Mouse (Mus musculus) gastrocnemius, adult 2 months (tissue): ENCODE results near the gene Zbtb14. TPM values are rescaled to one million over a fixed set of nuclear protein-coding genes. Genes with fewer than 3 reads are reported as not detected.

Experiments
- DNase-seq: peaks from one replicate; pipeline ENCODE4 v3.0.0; 2022
- H3K27ac ChIP-seq: fragments of 200-600 bp; 2 replicates; pipeline ENCODE4 v1.8.1; 2022; ENCODE audit warnings: mild to moderate bottlenecking
- H3K4me3 ChIP-seq: fragments of 200-600 bp; 2 replicates; pipeline ENCODE4 v1.8.1; 2022; ENCODE audit warnings: mild to moderate bottlenecking, moderate library complexity
- CTCF ChIP-seq: fragments of 200-600 bp; IDR thresholded peaks from 2 replicates; pipeline ENCODE4 v1.8.1; 2022; ENCODE audit warnings: antibody characterized with exemption, mild to moderate bottlenecking, moderate library complexity
- intact Hi-C: fragments of 180-260 bp; cut with DNase I; formaldehyde crosslinking; loops from one replicate; pipeline ENCODE4 v1.15.1; 2025
- long read RNA-seq, 2 experiments: library from polyadenylated mRNA; stranded (forward); transcript quantifications; one replicate each; pipeline ENCODE4 v2.0.0; 2021
- total RNA-seq, 2 experiments: library from RNA; stranded (reverse); gene quantifications; 2 replicates each; pipeline ENCODE4 v1.2.3; 2021

The Zbtb14 gene
- 1 to 10 TPM; 8.3 to 9.1 TPM for total RNA-seq
- long read RNA-seq, experiment 1, full-length matches to known transcripts: 31 of 32 reads
- long read RNA-seq, experiment 1, partial matches to known transcripts: 1 of 32 reads
- long read RNA-seq, experiment 1, other reads (novel, unspliced or antisense): 0 of 32 reads
- long read RNA-seq, experiment 2, full-length matches to known transcripts: 20 of 23 reads
- long read RNA-seq, experiment 2, partial matches to known transcripts: 2 of 23 reads
- long read RNA-seq, experiment 2, other reads (novel, unspliced or antisense): 1 of 23 reads

- DNase-seq: peak; percentile 96
- H3K27ac ChIP-seq: peak within 1 kb of the TSS; percentile 96
- TF ChIP-seq CTCF: peak; percentile 50
- peak within 1 kb of the TSS; percentile 99 for H3K4me3 ChIP-seq
- intact Hi-C loops: loop anchor here (2.0 kb wide), 1 partner anchor 34 kb away; no protein-coding TSS in a partner anchor
Measured at GRCm38 (mm10) chr17:69382511-69383100, at the start of gene Zbtb14. Gene Zbtb14, plus strand, starts transcription at chr17:69383050.

GRCm38 (mm10) chr17:69346056-69346455, 36.8 kb upstream of the Zbtb14 start:
- Histone ChIP-seq H3K27ac (no peak overlapping the region), H3K4me3 (no peak overlapping the region)
- no peak for DNase-seq
- no peak for TF ChIP-seq CTCF
- intact Hi-C loops: no loop called here

DNA sequence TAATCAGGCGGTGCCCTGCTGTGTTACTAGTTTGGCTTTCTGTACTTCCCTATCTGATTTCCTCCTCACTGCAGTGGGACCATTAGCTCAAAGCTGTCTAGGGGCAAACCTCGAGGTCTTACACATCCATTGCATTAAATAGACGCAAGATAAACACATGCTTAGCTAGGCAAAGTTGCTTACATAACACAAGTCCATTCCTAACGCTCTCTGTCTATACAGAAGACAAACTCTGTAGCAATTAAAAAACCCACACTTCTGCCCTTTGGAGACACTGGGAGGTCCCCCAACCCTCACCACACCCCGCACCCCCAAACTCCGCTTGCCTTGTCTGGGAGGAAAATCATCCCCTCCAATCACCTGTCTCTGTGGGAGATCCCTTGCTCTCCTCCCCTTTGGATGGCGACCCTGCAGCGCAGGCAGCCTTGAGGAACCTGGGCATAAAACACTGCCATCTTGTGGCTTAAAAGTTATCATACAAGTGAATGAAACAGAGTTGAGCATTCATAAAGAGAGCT, 33.8 kb upstream of the Zbtb14 start:
- Histone ChIP-seq H3K27ac (no peak overlapping the region), H3K4me3 (no peak overlapping the region)
- DNase-seq: peak; percentile 21
- TF ChIP-seq CTCF: peak; percentile 67
- intact Hi-C loops: no loop called here

DNA sequence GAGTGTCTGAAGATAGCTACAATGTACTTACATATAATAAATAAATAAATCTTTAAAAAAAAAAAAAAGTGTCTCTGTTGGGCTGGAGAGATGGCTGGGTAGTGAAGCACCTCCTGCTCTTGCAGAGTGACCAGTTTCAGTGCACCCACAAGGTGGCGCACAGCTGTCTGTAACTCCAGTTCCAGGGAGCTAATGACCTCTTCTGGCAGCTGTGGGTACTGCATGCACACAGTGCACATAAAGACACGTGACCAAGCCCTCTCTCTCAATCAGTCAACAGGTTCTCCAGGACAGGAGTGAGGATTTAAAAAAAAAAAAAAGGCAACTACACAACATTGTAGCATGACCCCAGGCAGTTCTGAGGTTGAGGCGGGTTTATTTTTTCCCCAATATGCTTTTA, 17.8 kb upstream of the Zbtb14 start:
- intact Hi-C loops: no loop called here
- Histone ChIP-seq H3K4me3 (no peak overlapping the region), H3K27ac (no peak overlapping the region)
- no peak for DNase-seq
- TF ChIP-seq CTCF: peak; percentile 38

DNA sequence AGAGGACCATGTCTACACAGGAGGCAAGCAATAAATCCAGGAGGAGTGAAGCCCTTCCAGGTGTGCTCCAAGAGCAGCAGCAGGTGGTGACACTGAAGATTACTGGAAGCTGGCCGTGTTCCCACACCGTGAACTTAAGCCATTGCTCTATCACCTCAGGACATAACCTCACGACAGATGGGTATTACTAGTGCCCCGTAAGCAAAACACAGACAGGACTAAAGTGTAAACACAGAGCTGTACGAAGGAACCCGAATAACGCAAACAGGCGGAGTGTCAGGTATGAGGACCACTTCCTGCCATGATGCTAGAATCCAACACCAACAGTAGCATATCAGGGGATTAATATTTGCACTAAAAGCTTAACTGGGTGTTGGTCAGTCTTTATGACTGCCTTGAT, 2.0 kb upstream of the Zbtb14 start:
- intact Hi-C loops: no loop called here
- H3K4me3 ChIP-seq: no peak overlapping the region
- no peak for DNase-seq
- no peak overlapping the region for H3K27ac ChIP-seq
- TF ChIP-seq CTCF: no peak

- intact Hi-C loops: loop anchor here (2.0 kb wide), 1 partner anchor 33 kb away; no protein-coding TSS in a partner anchor
- peak; percentile 89 for DNase-seq
- TF ChIP-seq CTCF: no peak
- Histone ChIP-seq H3K27ac (peak overlapping the region; percentile 96), H3K4me3 (peak overlapping the region; percentile 99)
Measured at GRCm38 (mm10) chr17:69383201-69383940, 521 bp downstream of the Zbtb14 start.

- no peak for TF ChIP-seq CTCF
- Histone ChIP-seq H3K4me3 (peak overlapping the region; percentile 99), H3K27ac (peak overlapping the region; percentile 96)
- intact Hi-C loops: loop anchor here (2.0 kb wide), 1 partner anchor 33 kb away; no protein-coding TSS in a partner anchor
- DNase-seq: peak; percentile 73
Measured at GRCm38 (mm10) chr17:69383941-69384665, 1.3 kb downstream of the Zbtb14 start.

DNA sequence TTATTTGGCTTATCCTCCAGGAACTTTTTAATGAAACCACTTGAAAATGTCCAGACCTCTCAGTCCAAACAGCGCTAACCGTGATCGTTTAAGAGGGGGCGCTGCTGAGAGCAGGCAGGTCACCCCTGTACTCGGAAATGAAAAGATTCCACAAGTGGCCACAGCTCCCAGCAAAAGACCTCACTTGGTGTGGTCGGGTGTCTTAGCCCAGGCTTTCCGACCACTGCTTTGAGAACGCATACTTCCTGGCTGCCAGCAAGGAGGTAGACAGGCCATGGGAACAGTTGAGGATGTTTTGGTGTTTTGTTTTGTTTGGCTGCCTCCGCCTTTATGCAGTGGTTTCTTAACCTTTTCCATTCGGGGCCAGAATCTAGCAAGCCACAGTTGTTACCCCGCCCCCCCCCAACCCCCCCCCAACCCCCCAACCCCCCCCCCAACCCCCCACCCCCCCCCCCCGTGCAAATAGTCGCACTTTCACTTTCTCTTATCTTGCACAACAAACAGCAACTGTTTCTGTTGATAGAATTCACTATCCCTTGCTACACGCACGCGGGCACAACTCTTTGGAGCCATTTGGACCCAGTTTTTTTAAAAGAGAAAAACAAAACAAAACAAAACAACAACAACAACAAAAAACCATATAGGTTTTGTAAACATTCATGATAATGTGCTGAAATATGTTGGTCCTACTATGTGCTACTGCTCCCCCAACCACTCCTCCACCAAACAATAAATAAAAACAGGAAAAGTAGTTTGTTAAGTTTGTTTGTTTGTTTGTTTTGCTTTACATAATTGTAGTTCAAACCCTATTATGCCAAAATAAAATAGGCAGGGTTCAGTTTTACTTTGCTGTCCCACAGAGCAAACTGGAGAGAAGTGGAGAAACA, 13.5 kb downstream of the Zbtb14 start:
- intact Hi-C loops: no loop called here
- H3K4me3 ChIP-seq: peak overlapping the region; percentile 64
- peak; percentile 42 for TF ChIP-seq CTCF
- peak; percentile 55 for DNase-seq
- H3K27ac ChIP-seq: peak overlapping the region; percentile 72

DNA sequence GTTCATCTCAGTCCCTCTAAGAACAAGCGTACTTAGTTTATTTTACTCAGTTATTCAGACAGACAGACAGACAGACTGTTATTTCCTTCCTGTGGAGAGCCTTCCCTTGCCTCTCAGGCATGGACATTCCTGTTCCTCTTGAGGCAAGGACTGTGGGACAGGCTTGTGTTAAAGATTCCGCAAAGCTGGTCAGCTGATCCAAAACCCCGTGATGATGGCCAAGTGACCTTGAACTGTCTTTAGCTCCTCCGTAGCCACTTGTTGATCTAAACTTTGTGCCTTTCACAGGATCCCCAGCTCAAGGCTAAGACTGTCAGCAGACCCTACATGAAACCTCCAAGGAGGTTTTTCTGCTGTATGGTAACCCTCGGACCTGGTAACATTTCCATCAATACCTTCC, 14.3 kb downstream of the Zbtb14 start:
- no peak for TF ChIP-seq CTCF
- peak overlapping the region; percentile 32; the same call in 1 of the 2 replicates for H3K27ac ChIP-seq
- no peak for DNase-seq
- intact Hi-C loops: no loop called here
- peak overlapping the region; percentile 64 for H3K4me3 ChIP-seq

GRCm38 (mm10) chr17:69398092-69398491, 15.2 kb downstream of the Zbtb14 start:
- H3K27ac ChIP-seq: no peak overlapping the region
- no peak for DNase-seq
- intact Hi-C loops: no loop called here
- TF ChIP-seq CTCF: no peak
- H3K4me3 ChIP-seq: no peak overlapping the region

DNA sequence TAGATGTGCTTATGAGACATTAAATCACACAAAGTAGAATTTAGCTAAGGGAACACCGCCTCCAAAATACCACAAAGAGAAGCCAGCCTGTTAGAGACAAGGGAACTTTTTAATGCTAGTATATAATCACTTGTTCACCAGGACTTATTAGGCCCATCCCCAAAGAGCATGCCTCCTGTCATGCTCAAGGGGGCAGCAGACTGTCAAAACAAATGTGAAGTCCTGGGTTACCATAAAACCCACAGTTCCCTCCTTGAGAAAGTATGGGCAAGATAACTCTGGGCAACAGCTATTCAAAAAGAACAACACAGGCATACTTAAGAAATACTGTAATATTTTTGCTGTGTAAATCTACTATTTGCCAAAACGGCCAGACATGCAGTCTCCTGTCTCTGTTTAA, 18.3 kb downstream of the Zbtb14 start:
- TF ChIP-seq CTCF: no peak; the same call in 1 of the 2 replicates
- Histone ChIP-seq H3K27ac (no peak overlapping the region), H3K4me3 (no peak overlapping the region)
- intact Hi-C loops: no loop called here
- no peak for DNase-seq
